Mouse (Mus musculus): Measurements from ENCODE around the gene Ncam2.

- TF ChIP-seq POLR2A (IDR thresholded peaks at IDR 0.05; ENCODE audit: extremely low read depth, insufficient read depth, low read length) (no peak), CTCF (IDR thresholded peaks at IDR 0.05; ENCODE audit: low read depth, low read length) (no peak)
Measured at GRCm38 (mm10) chr16:81221176-81221575, 20.7 kb downstream of the Ncam2 start.

All from liver, adult 2 months (tissue).